Mouse (Mus musculus) heart, embryonic 14.5 days (tissue): Measurements from ENCODE around the gene Slc9a9. TPM values are rescaled to one million over a fixed set of nuclear protein-coding genes. Genes with fewer than 3 reads are reported as not detected.
A peak's percentile ranks its signal among the peaks of the same experiment; 100 is the strongest.

Experiments
- ATAC-seq: fragments of 200-750 bp; cut with Nextera tagmentation; 2 replicates; pipeline ENCODE4 v1.8.0; 2017; ENCODE audit warnings: low read depth, moderate TSS enrichment; ENCODE audit not compliant: insufficient number of reproducible peaks, insufficient read depth, low FRiP score
- H3K27ac ChIP-seq, 2 experiments: fragments of 200-500 bp in 1 of 2; fragments of 300-500 bp in 1 of 2; sonication (generic) in 1 of 2; replicated peaks in 1 of 2; 2 replicates each; pipeline ENCODE4 v1.5.1; 2012 to 2014; ENCODE audit warnings: low read depth in 2 of 2, low read length in 2 of 2, control low read depth in 1 of 2, mild to moderate bottlenecking in 1 of 2, mixed read lengths in 1 of 2; ENCODE audit not compliant: control insufficient read depth in 1 of 2, insufficient read depth in 1 of 2
- H3K27me3 ChIP-seq: fragments of 300-500 bp; sonication (generic); 2 replicates; pipeline ENCODE4 v1.6.1; 2014; ENCODE audit warnings: mild to moderate bottlenecking, low read length, control low read depth; ENCODE audit not compliant: control insufficient read depth, insufficient read depth
- H3K36me3 ChIP-seq: fragments of 300-500 bp; sonication (generic); 2 replicates; pipeline ENCODE4 v1.6.1; 2014; ENCODE audit warnings: mild to moderate bottlenecking, control low read depth, low read length, mixed read lengths; ENCODE audit not compliant: control insufficient read depth, insufficient read depth
- H3K4me1 ChIP-seq, 2 experiments: fragments of 200-500 bp in 1 of 2; fragments of 300-500 bp in 1 of 2; sonication (generic) in 1 of 2; 2 replicates each; pipeline ENCODE4 v1.6.1; 2012 to 2014; ENCODE audit warnings: low read length in 2 of 2, control low read depth in 1 of 2, mixed read lengths in 1 of 2; ENCODE audit not compliant: control insufficient read depth in 2 of 2, insufficient read depth in 2 of 2
- H3K4me2 ChIP-seq: fragments of 300-500 bp; sonication (generic); 2 replicates; pipeline ENCODE4 v1.6.1; 2014; ENCODE audit warnings: mild to moderate bottlenecking, low read length
- H3K4me3 ChIP-seq, 2 experiments: fragments of 200-500 bp in 1 of 2; fragments of 300-500 bp in 1 of 2; sonication (generic) in 1 of 2; 2 replicates each; pipeline ENCODE4 v1.5.1; 2012 to 2014; ENCODE audit warnings: low read length in 2 of 2, mild to moderate bottlenecking in 2 of 2, control low read depth in 1 of 2, low read depth in 1 of 2, moderate library complexity in 1 of 2; ENCODE audit not compliant: control insufficient read depth in 1 of 2, insufficient read depth in 1 of 2
- H3K9ac ChIP-seq: fragments of 300-500 bp; sonication (generic); 2 replicates; pipeline ENCODE4 v1.6.1; 2014; ENCODE audit warnings: mild to moderate bottlenecking, low read length
- H3K9me3 ChIP-seq: fragments of 300-500 bp; sonication (generic); 2 replicates; pipeline ENCODE4 v1.6.1; 2016; ENCODE audit warnings: low read length, control low read depth; ENCODE audit not compliant: control insufficient read depth
- WGBS: fragments of 180-500 bp; shearing (Covaris S2); extraction: QIAGEN DNeasy Blood & Tissue Kit; methylation state at CpG from one replicate; pipeline ENCODE4 v1.1.7; 2014; 5-methylcytosine and 5-hydroxymethylcytosine counted together
- polyA plus RNA-seq: library from polyadenylated mRNA; unstranded; fragments of >200 nt; fragmentation: Nextera tagmentation; extraction: Ambion mirVana; gene quantifications from 2 replicates; pipeline ENCODE4 v1.2.1, GENCODE M21; 2014

The Slc9a9 gene
- polyA plus RNA-seq, 1 experiment from 2014 or later, result 4.7 TPM

DNA sequence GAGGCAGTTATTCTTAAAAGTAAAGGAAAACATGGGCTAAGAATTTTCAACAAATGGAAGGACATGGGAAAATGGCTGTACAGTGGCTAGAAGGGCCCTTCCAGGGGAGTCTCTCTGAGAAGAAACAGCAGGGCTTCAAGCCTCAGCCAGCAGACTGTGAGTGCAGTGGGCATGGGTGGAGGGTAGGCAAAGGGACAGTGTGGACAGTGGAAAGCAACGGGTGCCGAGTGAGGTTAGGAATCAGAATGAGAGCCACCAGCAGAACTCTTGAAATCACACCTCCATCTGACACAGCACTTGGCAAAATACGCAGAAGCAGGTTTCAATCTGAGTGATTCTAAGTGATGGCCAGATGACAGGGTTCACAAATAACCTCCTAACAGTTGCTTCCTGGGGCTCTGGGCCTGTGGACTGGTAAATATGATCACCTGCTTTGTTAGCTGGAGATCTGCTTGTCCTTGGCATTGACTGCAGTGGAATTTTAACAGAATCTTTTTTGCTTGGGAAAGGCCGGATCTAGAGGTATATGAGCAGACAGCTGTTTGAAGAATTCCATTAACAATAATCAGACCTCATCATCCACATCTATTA, 237.4 kb downstream of the Slc9a9 start:
- Histone ChIP-seq H3K27me3 (no peaks in the 10 kb centered on the region), H3K4me3 (no peak overlapping the region), H3K36me3 (no peaks in the 10 kb centered on the region), H3K4me2 (no peak overlapping the region), H3K9me3 (peaks cover 2% of the 10 kb centered on the region; the same call in 1 of the 2 replicates), H3K4me1 (peaks cover 5 to 13% of the 10 kb centered on the region in 2 experiments; a peak in 2 of 4 replicates), H3K27ac (0 out of 4 replicates have a peak overlapping the region, but pooled peaks of 1 of the 2 experiments have one; percentile 20), H3K9ac (no peak overlapping the region)
- WGBS, result 61% methylated on average over 4 of the region's 4 CpGs
- ATAC-seq, result no peak

DNA sequence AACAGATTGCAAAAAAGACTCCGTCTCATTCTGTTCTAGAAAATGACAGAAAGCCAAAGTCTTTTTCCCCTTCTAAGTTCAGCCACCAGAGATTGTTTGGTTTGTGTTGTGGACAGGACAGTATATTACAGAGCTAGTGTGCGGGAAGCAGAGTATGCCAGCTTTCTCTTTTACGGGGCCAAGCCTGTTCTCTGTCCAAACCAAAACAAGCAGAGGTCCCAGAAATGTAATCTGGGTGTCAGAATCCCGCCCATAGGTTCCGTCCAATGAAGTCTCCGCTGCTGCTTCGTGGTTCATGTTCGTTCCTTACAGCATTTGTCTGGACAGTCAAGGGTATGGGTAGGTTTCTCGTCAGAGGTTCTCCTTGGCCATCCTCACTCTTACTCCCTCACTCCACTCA, 242.4 kb downstream of the Slc9a9 start:
- H3K9ac ChIP-seq, result no peak overlapping the region
- no peaks in the 10 kb centered on the region for H3K36me3 ChIP-seq
- no peak overlapping the region for H3K4me3 ChIP-seq
- no peaks in the 10 kb centered on the region for H3K27me3 ChIP-seq
- H3K4me2 ChIP-seq, result no peak overlapping the region
- ATAC-seq, result no peak
- H3K4me1 ChIP-seq, result peaks cover under 1 to 3% of the 10 kb centered on the region in 2 experiments; a peak in 2 of 4 replicates
- H3K9me3 ChIP-seq, result no peaks in the 10 kb centered on the region
- H3K27ac ChIP-seq, result no peak overlapping the region
- 86% methylated on average over 9 of the region's 9 CpGs for WGBS

DNA sequence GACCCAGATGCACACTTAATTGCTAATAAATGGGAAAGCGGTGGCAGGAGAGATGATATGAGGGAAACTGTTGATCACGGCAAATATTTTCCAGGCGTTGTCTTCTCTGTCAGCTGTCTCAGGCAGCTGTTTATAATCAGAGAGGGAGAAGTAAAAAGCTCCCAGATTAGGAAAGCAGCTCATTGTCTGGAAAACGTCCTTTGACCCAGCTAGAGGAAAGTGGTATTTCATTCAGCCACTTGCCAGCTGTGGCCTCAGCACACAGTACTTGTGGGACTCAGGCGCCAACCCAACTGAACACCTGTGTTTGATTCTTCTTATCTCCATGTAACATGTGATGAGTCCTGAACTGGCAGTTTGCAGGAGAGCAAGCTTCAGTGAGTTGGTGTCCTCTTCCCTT, 252.4 kb downstream of the Slc9a9 start:
- H3K9me3 ChIP-seq, result no peaks in the 10 kb centered on the region
- no peak overlapping the region for H3K27ac ChIP-seq
- no peak overlapping the region for H3K4me2 ChIP-seq
- no peaks in the 10 kb centered on the region for H3K36me3 ChIP-seq
- H3K9ac ChIP-seq, result no peak overlapping the region
- ATAC-seq, result no peak
- H3K4me3 ChIP-seq, result no peak overlapping the region
- WGBS, result 25% methylated on average over 5 of the region's 5 CpGs
- H3K27me3 ChIP-seq, result no peaks in the 10 kb centered on the region
- no peaks in the 10 kb centered on the region for H3K4me1 ChIP-seq

DNA sequence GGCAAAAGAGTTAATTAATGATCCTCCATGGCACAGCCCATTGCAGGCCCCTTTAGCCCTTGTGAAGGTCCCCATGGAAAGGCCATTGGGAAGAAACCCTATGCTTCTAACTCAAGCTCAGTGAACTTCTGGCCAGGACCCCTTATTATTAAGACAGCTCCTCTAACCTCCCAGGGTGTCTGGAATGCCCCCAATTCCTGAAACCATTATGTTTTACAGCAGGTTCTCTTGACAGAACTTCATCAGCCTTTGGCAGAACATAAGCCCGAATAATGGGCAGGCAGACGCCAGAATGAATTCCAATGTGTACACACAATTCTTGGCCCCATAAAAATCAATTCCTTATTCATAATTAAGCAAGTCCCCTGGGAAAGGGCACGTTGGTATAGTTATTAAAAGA, 256.1 kb downstream of the Slc9a9 start:
- Histone ChIP-seq H3K4me1 (no peaks in the 10 kb centered on the region), H3K9me3 (no peaks in the 10 kb centered on the region), H3K27ac (no peak overlapping the region), H3K4me3 (no peak overlapping the region), H3K4me2 (no peak overlapping the region), H3K36me3 (no peaks in the 10 kb centered on the region), H3K27me3 (no peaks in the 10 kb centered on the region), H3K9ac (no peak overlapping the region)
- no peak for ATAC-seq
- WGBS, result 80% methylated on average over 3 of the region's 3 CpGs

DNA sequence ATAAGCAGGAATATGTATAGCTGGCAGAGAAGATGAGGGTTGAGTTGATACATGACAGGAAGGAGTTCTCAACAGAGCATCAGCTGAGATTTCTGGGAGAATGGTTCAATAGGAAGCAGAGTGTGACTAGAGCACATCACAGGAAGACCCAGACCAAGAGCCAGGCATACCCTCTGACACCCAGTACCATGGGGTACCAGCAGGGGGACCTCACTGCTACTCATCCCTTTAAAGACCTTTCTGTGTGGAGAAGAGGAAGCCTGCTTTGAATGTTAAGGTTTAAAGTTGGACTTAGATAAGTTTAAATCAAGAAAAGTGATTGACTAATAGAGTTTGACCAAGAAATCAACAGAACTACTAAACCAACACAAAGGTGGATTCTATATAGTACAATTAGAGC, 257.4 kb downstream of the Slc9a9 start:
- Histone ChIP-seq H3K27ac (no peak overlapping the region), H3K9ac (no peak overlapping the region), H3K36me3 (no peaks in the 10 kb centered on the region), H3K4me3 (no peak overlapping the region), H3K4me1 (no peaks in the 10 kb centered on the region), H3K9me3 (no peaks in the 10 kb centered on the region), H3K27me3 (no peaks in the 10 kb centered on the region), H3K4me2 (no peak overlapping the region)
- ATAC-seq, result no peak

DNA sequence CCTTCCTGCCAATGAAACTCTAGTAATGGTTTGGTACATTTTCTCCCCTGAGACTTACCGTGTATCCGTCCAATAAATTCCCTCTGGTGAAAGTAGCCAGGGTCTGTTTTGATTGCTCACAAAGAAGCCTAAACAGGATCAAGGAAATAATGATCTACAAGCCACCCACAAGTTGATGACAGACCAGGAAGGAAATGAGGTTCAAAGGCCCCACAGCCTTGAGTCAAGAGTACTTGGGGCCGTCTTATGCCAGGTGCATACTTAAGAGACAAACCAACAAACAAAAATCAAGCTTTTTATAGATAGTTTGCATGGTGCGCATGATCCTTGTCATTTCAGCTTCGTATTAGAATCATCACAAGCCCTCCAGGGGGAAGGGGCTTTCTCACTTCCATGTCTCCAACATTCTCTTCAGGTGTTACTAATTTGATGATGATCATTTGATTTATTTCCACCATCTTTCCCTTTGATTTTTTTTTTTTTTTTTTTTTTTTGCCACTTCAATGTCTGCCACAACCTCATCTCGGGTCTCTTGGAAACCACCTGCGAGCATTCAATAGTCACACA, 275.9 kb downstream of the Slc9a9 start:
- ATAC-seq, result no peak
- H3K4me1 ChIP-seq, result no peaks in the 10 kb centered on the region
- H3K9ac ChIP-seq, result no peak overlapping the region
- H3K27me3 ChIP-seq, result no peaks in the 10 kb centered on the region
- no peak overlapping the region for H3K4me3 ChIP-seq
- H3K36me3 ChIP-seq, result no peaks in the 10 kb centered on the region
- 79% methylated on average over 7 of the region's 7 CpGs for WGBS
- H3K9me3 ChIP-seq, result no peaks in the 10 kb centered on the region
- no peak overlapping the region for H3K4me2 ChIP-seq
- no peak overlapping the region for H3K27ac ChIP-seq

DNA sequence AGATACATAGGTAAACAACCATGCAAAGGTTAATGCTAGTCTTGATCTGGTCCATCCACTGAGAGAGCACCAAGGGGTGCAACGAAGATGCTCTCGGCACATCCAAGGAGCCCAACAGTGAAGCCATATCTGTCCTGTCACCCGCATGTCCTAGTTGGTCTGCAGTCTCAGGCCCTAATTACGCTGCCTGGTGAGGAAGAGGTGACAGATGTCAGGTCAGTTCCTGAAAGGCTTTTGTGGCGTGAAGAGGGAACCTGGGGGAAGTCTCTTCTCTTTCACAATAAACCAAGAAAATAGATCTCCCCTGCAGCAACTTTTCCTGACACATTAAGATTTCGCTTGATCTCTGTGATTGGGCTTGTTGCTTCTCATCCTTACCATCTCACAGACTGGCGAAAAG, 277.5 kb downstream of the Slc9a9 start:
- 70% methylated on average over 7 of the region's 7 CpGs for WGBS
- Histone ChIP-seq H3K27me3 (no peaks in the 10 kb centered on the region), H3K9ac (no peak overlapping the region), H3K36me3 (no peaks in the 10 kb centered on the region), H3K9me3 (no peaks in the 10 kb centered on the region), H3K27ac (no peak overlapping the region), H3K4me1 (no peaks in the 10 kb centered on the region), H3K4me2 (no peak overlapping the region), H3K4me3 (no peak overlapping the region)
- ATAC-seq, result no peak

DNA sequence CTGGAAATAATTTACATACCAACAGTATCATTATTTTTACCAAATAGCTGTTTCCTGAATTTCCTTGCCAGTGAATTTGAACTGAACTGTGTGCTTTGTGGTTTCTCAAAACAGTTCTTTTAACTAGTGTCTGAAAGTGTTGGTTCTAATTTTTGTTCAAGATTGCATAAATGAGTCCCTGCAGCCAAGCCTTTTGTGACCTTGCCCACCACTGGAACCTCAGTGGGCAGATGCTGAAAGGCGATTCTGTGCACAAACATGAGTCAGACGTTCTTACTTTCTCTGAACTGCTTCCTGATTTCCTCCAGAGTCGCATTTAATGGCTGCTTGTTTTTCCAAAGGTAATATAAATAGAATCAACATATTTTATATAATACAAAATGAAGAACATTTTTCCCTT, 281.0 kb downstream of the Slc9a9 start:
- H3K27ac ChIP-seq, result no peak overlapping the region
- no peak overlapping the region for H3K4me2 ChIP-seq
- no peaks in the 10 kb centered on the region for H3K9me3 ChIP-seq
- H3K4me1 ChIP-seq, result peaks cover 2 to 4% of the 10 kb centered on the region in 2 experiments; a peak in 3 of 4 replicates
- no peak for ATAC-seq
- H3K4me3 ChIP-seq, result no peak overlapping the region
- no peaks in the 10 kb centered on the region for H3K27me3 ChIP-seq
- WGBS, result 49% methylated on average over 3 of the region's 3 CpGs
- H3K36me3 ChIP-seq, result no peaks in the 10 kb centered on the region
- no peak overlapping the region for H3K9ac ChIP-seq
